Mouse (Mus musculus) midbrain, embryonic 12.5 days (tissue): ENCODE data around the gene Slc39a11. TPM values are rescaled to one million over a fixed set of nuclear protein-coding genes. Genes with fewer than 3 reads are reported as not detected.

Experiments
- ATAC-seq: fragments of 200-750 bp; cut with Nextera tagmentation; 2 replicates; pipeline ENCODE4 v1.8.0; 2017; ENCODE audit warnings: low read depth, moderate TSS enrichment, moderate library complexity; ENCODE audit not compliant: low FRiP score
- H3K27ac ChIP-seq: fragments of 300-500 bp; sonication (generic); replicated peaks from 2 replicates; pipeline ENCODE4 v1.5.1; 2016; ENCODE audit warnings: mild to moderate bottlenecking
- H3K27me3 ChIP-seq: fragments of 300-500 bp; sonication (generic); 2 replicates; pipeline ENCODE4 v1.6.1; 2016; ENCODE audit warnings: mild to moderate bottlenecking
- H3K36me3 ChIP-seq: fragments of 300-500 bp; sonication (generic); 2 replicates; pipeline ENCODE4 v1.6.1; 2016
- H3K4me1 ChIP-seq: fragments of 300-500 bp; sonication (generic); 2 replicates; pipeline ENCODE4 v1.6.1; 2016
- H3K4me2 ChIP-seq: fragments of 300-500 bp; sonication (generic); replicated peaks from 2 replicates; pipeline ENCODE4 v1.6.1; 2016; ENCODE audit warnings: mild to moderate bottlenecking, moderate library complexity
- H3K4me3 ChIP-seq: fragments of 300-500 bp; sonication (generic); 2 replicates; pipeline ENCODE4 v1.5.1; 2016; ENCODE audit warnings: mild to moderate bottlenecking
- H3K9ac ChIP-seq: fragments of 300-500 bp; sonication (generic); replicated peaks from 2 replicates; pipeline ENCODE4 v1.6.1; 2016; ENCODE audit warnings: mild to moderate bottlenecking, moderate library complexity
- H3K9me3 ChIP-seq: fragments of 300-500 bp; sonication (generic); 2 replicates; pipeline ENCODE4 v1.6.1; 2016; ENCODE audit warnings: mild to moderate bottlenecking
- WGBS: fragments of 180-500 bp; shearing (Covaris S2); methylation state at CpG from one replicate; pipeline ENCODE4 v1.1.7; 2016; 5-methylcytosine and 5-hydroxymethylcytosine counted together
- polyA plus RNA-seq: library from polyadenylated mRNA; unstranded; fragments of >200 nt; fragmentation: Nextera tagmentation; extraction: Ambion mirVana; gene quantifications from 2 replicates; pipeline ENCODE4 v1.2.1, GENCODE M21; 2016

Slc39a11 gene
- polyA plus RNA-seq, 1 experiment from 2014 or later = 26.1 TPM

- H3K36me3 ChIP-seq = no peaks in the 10 kb centered on the region
- H3K4me1 ChIP-seq = peaks cover 3% of the 10 kb centered on the region; the same call in 1 of the 2 replicates
- no peak overlapping the region for H3K4me3 ChIP-seq
- no peak overlapping the region for H3K9ac ChIP-seq
- no peak for ATAC-seq
- no peak overlapping the region for H3K4me2 ChIP-seq
- H3K27ac ChIP-seq = no peak overlapping the region
- no peaks in the 10 kb centered on the region for H3K27me3 ChIP-seq
- no peaks in the 10 kb centered on the region for H3K9me3 ChIP-seq
- WGBS = 74% methylated on average over 7 of the region's 7 CpGs
Observed at GRCm38 (mm10) chr11:113533931-113534330, 115.9 kb downstream of the Slc39a11 start.

GRCm38 (mm10) chr11:113528391-113528790, 121.5 kb downstream of the Slc39a11 start:
- 96% methylated on average over 3 of the region's 3 CpGs for WGBS
- no peaks in the 10 kb centered on the region for H3K4me1 ChIP-seq
- H3K27me3 ChIP-seq = no peaks in the 10 kb centered on the region
- H3K27ac ChIP-seq = no peak overlapping the region
- H3K9me3 ChIP-seq = no peaks in the 10 kb centered on the region
- H3K9ac ChIP-seq = no peak overlapping the region
- no peaks in the 10 kb centered on the region for H3K36me3 ChIP-seq
- no peak overlapping the region for H3K4me2 ChIP-seq
- H3K4me3 ChIP-seq = no peak overlapping the region
- no peak for ATAC-seq

DNA sequence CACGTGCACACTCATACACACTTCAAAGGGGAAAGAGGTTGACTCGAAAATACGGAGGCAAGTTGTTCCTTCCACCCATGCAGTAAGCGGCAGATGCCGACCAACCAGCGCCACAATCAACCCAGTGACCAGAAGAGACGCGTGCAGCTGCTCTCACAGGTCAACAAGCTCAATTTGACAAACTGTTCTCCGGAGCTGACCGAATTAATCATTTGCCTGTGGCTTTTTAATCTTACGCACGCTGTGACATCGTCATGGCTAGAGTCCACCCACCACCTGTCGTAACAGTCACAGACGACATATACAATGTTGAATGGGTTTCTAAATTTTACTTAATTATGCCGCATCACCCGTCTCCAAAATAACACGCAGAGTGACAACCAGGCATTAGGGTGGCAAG, 124.1 kb downstream of the Slc39a11 start:
- WGBS = 85% methylated on average over 18 of the region's 18 CpGs
- no peak for ATAC-seq
- Histone ChIP-seq H3K9me3 (no peaks in the 10 kb centered on the region), H3K9ac (no peak overlapping the region), H3K27ac (no peak overlapping the region), H3K36me3 (no peaks in the 10 kb centered on the region), H3K4me3 (no peak overlapping the region), H3K4me1 (peaks cover 13% of the 10 kb centered on the region), H3K27me3 (no peaks in the 10 kb centered on the region), H3K4me2 (no peak overlapping the region)

- Histone ChIP-seq H3K9ac (no peak overlapping the region), H3K4me1 (peaks cover 29% of the 10 kb centered on the region), H3K27me3 (no peaks in the 10 kb centered on the region), H3K27ac (no peak overlapping the region), H3K9me3 (no peaks in the 10 kb centered on the region), H3K4me3 (no peak overlapping the region), H3K36me3 (no peaks in the 10 kb centered on the region), H3K4me2 (no peak overlapping the region)
- WGBS = 77% methylated on average over 4 of the region's 4 CpGs
- ATAC-seq = no peak
Observed at GRCm38 (mm10) chr11:113522726-113523125, 127.2 kb downstream of the Slc39a11 start.

GRCm38 (mm10) chr11:113521469-113522190, 128.2 kb downstream of the Slc39a11 start:
- Histone ChIP-seq H3K36me3 (no peaks in the 10 kb centered on the region), H3K4me3 (no peak overlapping the region), H3K9me3 (no peaks in the 10 kb centered on the region), H3K9ac (no peak overlapping the region), H3K27me3 (no peaks in the 10 kb centered on the region), H3K4me2 (no peak overlapping the region), H3K4me1 (peaks cover 29% of the 10 kb centered on the region), H3K27ac (peak overlapping the region; percentile 63)
- ATAC-seq = no peak
- WGBS = 65% methylated on average over 20 of the region's 20 CpGs

DNA sequence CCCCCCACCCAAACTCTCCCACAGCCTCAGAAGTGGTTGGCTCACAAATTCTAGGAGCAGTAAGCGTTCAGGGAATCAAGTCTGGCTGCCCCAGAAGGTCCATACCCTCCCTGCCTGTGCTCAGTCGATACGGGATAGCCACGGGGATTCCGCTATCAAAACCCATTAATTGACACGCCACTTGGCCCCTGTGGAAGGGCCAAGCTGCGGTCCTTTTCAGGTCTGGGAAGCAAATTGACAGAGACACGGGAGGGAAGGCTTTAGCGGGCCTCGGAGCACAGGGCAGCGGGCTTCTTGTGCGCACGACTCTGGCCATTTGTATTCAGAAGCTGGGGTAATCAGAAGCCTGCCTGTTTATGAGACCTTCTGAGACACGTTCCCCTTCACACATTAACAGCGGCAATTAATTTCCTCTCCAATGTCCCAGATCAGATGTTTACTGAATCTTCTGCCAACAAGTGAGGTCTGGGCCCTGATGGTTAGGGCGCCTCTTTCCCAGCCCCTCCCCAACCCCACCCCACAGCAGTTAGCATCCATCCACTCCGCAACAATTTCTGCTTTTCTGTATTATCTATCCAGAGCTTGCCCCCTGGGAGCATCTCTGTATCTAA, 128.9 kb downstream of the Slc39a11 start:
- Histone ChIP-seq H3K4me1 (peaks cover 29% of the 10 kb centered on the region), H3K27me3 (no peaks in the 10 kb centered on the region), H3K4me2 (no peak overlapping the region), H3K36me3 (no peaks in the 10 kb centered on the region), H3K27ac (peak overlapping the region; percentile 62), H3K4me3 (no peak overlapping the region), H3K9ac (no peak overlapping the region), H3K9me3 (no peaks in the 10 kb centered on the region)
- 48% methylated on average over 17 of the region's 17 CpGs for WGBS
- peak; percentile 30; the same call in 1 of the 2 replicates for ATAC-seq

DNA sequence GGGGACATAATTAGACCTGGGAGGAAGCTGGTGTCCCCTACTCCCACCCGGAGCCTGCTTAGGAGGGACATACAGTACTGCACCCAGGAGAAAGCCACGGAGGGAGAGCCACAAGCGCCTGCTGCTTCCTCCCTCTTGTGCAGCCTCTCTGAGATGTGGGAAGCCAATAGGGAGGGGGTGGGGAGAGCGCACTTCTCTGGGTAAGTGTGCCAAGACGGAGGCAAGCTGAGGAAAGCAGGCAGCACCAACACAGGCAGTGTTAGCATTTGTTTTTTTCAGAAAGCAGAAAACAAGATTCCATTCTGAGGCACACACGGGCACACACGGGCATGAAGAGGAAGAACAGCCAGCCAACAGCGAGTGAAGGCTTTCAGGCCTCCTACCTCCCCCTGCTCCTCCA, 129.5 kb downstream of the Slc39a11 start:
- WGBS = 68% methylated on average over 8 of the region's 8 CpGs

DNA sequence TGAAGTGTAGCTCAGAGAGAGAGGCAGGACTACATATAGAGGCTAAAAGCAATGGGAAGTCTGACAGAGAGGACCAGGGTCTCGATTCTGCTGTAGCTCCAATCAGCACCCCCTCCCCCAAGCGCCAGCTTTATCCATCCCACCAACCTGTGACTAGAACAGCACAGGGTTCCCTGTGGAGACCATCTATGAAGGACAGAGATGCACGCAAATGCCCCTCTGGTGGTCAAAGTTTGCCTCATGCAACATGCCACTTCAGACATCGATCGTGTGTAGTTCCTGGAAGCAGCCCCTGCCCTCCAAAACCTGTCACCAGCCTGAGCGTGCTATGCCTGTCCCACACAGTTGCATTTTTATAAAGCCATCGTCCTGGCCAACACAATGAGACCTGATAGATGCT, 129.9 kb downstream of the Slc39a11 start:
- Histone ChIP-seq H3K27ac (no peak overlapping the region), H3K4me1 (peaks cover 29% of the 10 kb centered on the region), H3K36me3 (no peaks in the 10 kb centered on the region), H3K4me3 (no peak overlapping the region), H3K27me3 (no peaks in the 10 kb centered on the region), H3K9me3 (no peaks in the 10 kb centered on the region), H3K4me2 (no peak overlapping the region), H3K9ac (no peak overlapping the region)
- WGBS = 74% methylated on average over 7 of the region's 7 CpGs
- ATAC-seq = no peak

More for the DNA sequence above, 129.5 kb downstream of the Slc39a11 start:
- H3K4me1 ChIP-seq = peaks cover 29% of the 10 kb centered on the region
- H3K4me2 ChIP-seq = no peak overlapping the region
- no peak for ATAC-seq
- no peaks in the 10 kb centered on the region for H3K27me3 ChIP-seq
- no peaks in the 10 kb centered on the region for H3K9me3 ChIP-seq
- H3K27ac ChIP-seq = no peak overlapping the region
- no peaks in the 10 kb centered on the region for H3K36me3 ChIP-seq
- H3K9ac ChIP-seq = no peak overlapping the region
- H3K4me3 ChIP-seq = no peak overlapping the region

GRCm38 (mm10) chr11:113518176-113518575, 131.7 kb downstream of the Slc39a11 start:
- Histone ChIP-seq H3K9ac (no peak overlapping the region), H3K4me2 (no peak overlapping the region), H3K27ac (no peak overlapping the region), H3K36me3 (no peaks in the 10 kb centered on the region), H3K4me3 (no peak overlapping the region), H3K27me3 (no peaks in the 10 kb centered on the region), H3K4me1 (peaks cover 29% of the 10 kb centered on the region), H3K9me3 (no peaks in the 10 kb centered on the region)
- ATAC-seq = no peak
- 86% methylated on average over 7 of the region's 7 CpGs for WGBS

DNA sequence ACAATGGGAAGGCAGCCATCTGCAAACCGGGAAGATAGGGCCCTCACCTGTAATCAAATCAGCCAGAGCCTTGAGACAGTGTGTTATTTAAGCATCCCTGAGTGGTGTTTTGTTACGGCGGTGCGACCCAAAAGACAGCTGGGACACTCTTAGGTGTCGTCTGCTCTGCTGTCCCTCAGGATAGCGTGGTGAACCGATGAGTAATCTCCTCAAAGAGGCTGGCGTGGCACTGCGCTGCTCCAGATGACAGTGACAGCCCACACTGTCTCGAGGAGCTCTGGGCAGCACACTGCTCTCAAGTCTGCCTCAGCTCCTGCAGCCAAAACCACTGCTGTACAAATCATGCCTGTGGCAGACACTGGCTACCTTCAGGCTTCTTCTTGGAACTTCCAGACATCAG, 133.7 kb downstream of the Slc39a11 start:
- ATAC-seq = no peak
- no peak overlapping the region for H3K9ac ChIP-seq

DNA sequence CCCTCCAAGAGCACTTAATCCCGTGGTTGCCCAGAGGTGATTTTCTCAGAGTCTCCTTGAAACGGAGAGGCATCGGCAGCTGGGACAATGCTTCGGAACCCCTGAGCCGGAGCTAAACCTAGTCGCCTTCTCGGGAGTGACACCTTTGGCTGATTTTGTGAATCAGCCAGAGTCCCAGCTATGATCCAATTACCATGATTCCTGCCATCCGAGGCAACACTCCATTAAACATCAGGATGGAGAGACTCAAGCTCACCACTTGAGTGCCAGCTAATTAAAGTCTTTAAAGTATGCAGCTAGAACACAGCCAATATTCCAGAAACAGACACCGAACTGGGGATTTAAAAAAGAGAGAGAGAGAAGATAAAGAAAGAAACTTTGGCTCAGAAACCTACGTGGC, 136.9 kb downstream of the Slc39a11 start:
- Histone ChIP-seq H3K4me3 (no peak overlapping the region), H3K36me3 (no peaks in the 10 kb centered on the region), H3K4me1 (peaks cover 8% of the 10 kb centered on the region; the same call in 1 of the 2 replicates), H3K9me3 (no peaks in the 10 kb centered on the region), H3K27me3 (no peaks in the 10 kb centered on the region), H3K27ac (no peak overlapping the region), H3K4me2 (no peak overlapping the region), H3K9ac (no peak overlapping the region)
- 74% methylated on average over 10 of the region's 10 CpGs for WGBS
- ATAC-seq = no peak

More for the DNA sequence above, 133.7 kb downstream of the Slc39a11 start:
- Histone ChIP-seq H3K9me3 (no peaks in the 10 kb centered on the region), H3K4me3 (no peak overlapping the region), H3K27ac (no peak overlapping the region), H3K4me1 (peaks cover 21% of the 10 kb centered on the region), H3K27me3 (no peaks in the 10 kb centered on the region), H3K36me3 (no peaks in the 10 kb centered on the region), H3K4me2 (no peak overlapping the region)
- WGBS = 77% methylated on average over 10 of the region's 10 CpGs

DNA sequence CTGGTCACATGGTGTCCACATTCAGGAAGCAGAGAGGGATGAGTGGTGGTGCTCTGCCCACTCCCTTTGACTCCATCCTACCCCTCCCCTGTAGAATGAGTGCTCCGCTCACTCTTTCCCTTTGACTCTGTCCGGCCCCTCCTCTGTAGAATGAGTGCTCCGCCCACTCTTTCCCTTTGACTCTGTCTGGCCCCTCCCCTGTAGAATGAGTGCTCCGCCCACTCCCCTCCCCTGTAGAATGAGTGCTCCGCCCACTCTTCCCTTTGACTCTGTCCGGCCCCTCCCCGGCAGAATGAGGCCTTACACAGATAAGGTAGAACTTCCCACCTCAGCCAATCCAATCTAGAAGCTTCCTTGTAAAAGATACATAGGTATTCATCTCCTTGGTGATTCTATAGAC, 137.7 kb downstream of the Slc39a11 start:
- no peaks in the 10 kb centered on the region for H3K9me3 ChIP-seq
- no peak overlapping the region for H3K27ac ChIP-seq
- H3K4me2 ChIP-seq = no peak overlapping the region
- no peak for ATAC-seq
- peaks cover 13% of the 10 kb centered on the region; the same call in 1 of the 2 replicates for H3K4me1 ChIP-seq
- WGBS = 85% methylated on average over 7 of the region's 7 CpGs
- H3K9ac ChIP-seq = no peak overlapping the region
- no peak overlapping the region for H3K4me3 ChIP-seq
- no peaks in the 10 kb centered on the region for H3K27me3 ChIP-seq
- H3K36me3 ChIP-seq = no peaks in the 10 kb centered on the region
